Mouse (Mus musculus) G1E (cell line): Measurements from ENCODE around the gene Shld1.

Experiments
- CTCF ChIP-seq: IDR thresholded peaks from 2 replicates; pipeline ENCODE4 v1.5.1; 2012; ENCODE audit warnings: low read depth, low read length, inconsistent platforms, mixed read lengths
- TAL1 ChIP-seq: conservative IDR thresholded peaks from 2 replicates; pipeline ENCODE4 v1.6.1; 2012; ENCODE audit warnings: low read depth, low read length, inconsistent platforms, mixed read lengths

DNA sequence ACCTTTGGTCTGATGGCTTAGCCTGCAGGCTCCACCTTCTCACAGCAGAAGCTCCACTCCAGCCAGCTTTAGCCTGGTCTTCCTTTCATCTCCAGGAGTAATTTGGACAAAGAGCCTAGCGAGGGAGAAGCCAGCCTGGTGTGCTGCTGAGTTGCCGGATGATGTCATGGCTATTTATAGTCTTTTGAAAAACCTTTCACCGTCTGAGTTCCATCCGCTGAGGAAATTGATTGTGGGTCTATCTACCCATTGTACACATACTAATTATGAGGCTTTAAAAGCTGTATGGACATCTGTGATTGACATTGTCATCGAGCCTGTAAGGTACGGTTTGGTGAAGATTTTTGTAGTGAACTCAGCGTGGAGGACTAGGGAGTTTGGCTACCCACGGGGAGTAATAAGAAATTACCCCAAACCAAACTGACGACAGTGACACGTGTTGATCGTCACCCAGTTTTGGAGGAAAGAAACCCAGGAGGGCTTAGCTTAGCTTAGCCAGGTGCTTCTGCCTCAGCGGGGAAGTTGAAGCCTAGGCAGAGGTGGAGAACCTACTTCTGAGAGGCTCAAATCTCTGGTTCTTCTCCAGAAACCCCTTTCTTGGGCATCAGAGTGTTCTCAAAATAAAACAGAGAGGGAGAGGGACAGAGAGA lies 28.8 kb downstream of the Shld1 start:
- TF ChIP-seq CTCF: no peak
- TF ChIP-seq TAL1: no peak
